Mouse (Mus musculus) cerebellum, adult (tissue): ENCODE data around the gene Vmn1r6.
"Not testable (repeated sequence)": the region's sequence is repeated elsewhere in the genome, so short reads cannot be mapped to it uniquely, and the experiment has no call there.

ENCODE experiments used
- ATAC-seq: cut with Nextera tagmentation; 2 replicates; pipeline ENCODE4 v1.9.2; 2017; ENCODE audit warnings: mild to moderate bottlenecking, moderate library complexity, mixed read lengths; ENCODE audit not compliant: insufficient number of reproducible peaks, low FRiP score, low TSS enrichment

Gene Vmn1r6

GRCm38 (mm10) chr6:56996943-56997342 is at the start of gene Vmn1r6:
Gene Vmn1r6, plus strand, starts transcription at chr6:56997243.
- ATAC-seq = no peak

- ATAC-seq = no peak
Measured at GRCm38 (mm10) chr6:56956436-56956835, 40.6 kb upstream of the Vmn1r6 start.

- ATAC-seq = no peak
Measured at GRCm38 (mm10) chr6:56969973-56970372, 27.1 kb upstream of the Vmn1r6 start, which contains the start of gene Vmn1r5. Gene Vmn1r5, plus strand, starts transcription at chr6:56970273.

DNA sequence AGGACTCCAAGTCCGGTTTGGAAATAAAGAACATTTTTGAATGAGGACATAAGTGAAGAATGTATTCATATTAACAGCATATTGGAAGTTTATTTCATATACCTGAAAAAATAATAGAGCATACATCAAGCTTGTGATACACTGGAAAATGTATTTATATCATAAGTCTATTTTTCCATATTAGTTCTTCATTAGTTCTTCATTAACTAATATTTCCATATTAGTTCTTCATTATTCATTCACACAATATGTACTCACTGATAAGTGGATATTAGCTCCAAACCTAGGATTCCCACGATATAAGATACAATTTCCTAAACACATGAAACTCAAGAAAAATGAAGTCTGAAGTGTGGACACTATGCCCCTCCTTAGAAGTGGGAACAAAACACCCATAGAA is 28.2 kb downstream of the Vmn1r6 start, which contains the start of gene Vmn1r7:
TSS of gene Vmn1r7 (minus strand) at position 101 of the 400 bp plus-strand sequence.
- not testable (repeated sequence) for ATAC-seq

GRCm38 (mm10) chr6:57031984-57032383 is 34.9 kb downstream of the Vmn1r6 start, which contains the start of gene Vmn1r8:
Gene Vmn1r8, plus strand, starts transcription at chr6:57032284.
- ATAC-seq = no peak

- ATAC-seq = no peak
Measured at GRCm38 (mm10) chr6:57034674-57035073, 37.6 kb downstream of the Vmn1r6 start.
